Mouse (Mus musculus): ENCODE data around the gene Mmp17. TPM values are rescaled to one million over a fixed set of nuclear protein-coding genes. Genes with fewer than 3 reads are reported as not detected.

Mmp17 gene
- polyA plus RNA-seq, 1 experiment = 3.2 TPM

- H3K36me3 ChIP-seq (ENCODE audit: control insufficient read depth, insufficient read depth, low read length) = peaks cover 56% of the 10 kb centered on the region
These were observed 15.4 kb upstream of the Mmp17 start for GRCm38 (mm10) chr5:129568596-129568995.

DNA sequence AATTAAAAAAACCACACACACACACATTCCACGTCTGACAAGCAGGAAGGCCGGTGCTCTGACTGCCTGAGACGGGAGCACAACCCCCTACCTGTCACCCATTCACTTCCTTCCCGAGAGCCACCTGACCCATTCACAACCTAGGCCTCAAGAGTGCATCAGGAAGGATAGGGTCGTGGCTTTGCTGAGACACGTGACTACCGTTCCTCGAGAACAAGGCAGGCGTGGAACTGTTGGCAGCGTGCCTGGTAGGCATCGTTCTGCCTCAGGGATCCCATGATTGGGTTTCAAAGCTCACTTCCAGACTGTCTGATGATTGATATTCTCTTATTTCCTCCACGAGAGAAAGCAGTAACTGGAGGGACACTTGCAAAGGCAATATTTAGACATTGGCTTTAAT, 5.8 kb upstream of the Mmp17 start:
- H3K4me3 ChIP-seq (ENCODE audit: extremely low read depth, insufficient read depth, insufficient read length) = no peak overlapping the region
- H3K27me3 ChIP-seq (ENCODE audit: control insufficient read depth, insufficient read depth, low read length) = peaks cover 5% of the 10 kb centered on the region; the same call in 1 of the 2 replicates
- H3K36me3 ChIP-seq (ENCODE audit: control insufficient read depth, insufficient read depth, low read length) = no peaks in the 10 kb centered on the region; the same call in 1 of the 2 replicates
- WGBS = 13% methylated on average over 12 of the region's 12 CpGs
- no peak overlapping the region for H3K27ac ChIP-seq (ENCODE audit: insufficient read depth, low read length)
- no peak for DNase-seq (ENCODE audit: low read depth in 1 of 2, low spot score in 2 of 2)
- no peaks in the 10 kb centered on the region for H3K4me1 ChIP-seq (ENCODE audit: control insufficient read depth, insufficient read depth, insufficient read length)
- no peak for TF ChIP-seq POLR2A (IDR thresholded peaks at IDR 0.05; ENCODE audit: low read depth, low read length)
- TF ChIP-seq CTCF (IDR thresholded peaks at IDR 0.05; ENCODE audit: extremely low read depth, insufficient read depth, insufficient read length, insufficient replicate concordance) = no peak

More at GRCm38 (mm10) chr5:129568596-129568995, 15.4 kb upstream of the Mmp17 start:
- no peaks in the 10 kb centered on the region for H3K4me1 ChIP-seq (ENCODE audit: control insufficient read depth, insufficient read depth, insufficient read length)
- no peak for DNase-seq (ENCODE audit: low read depth in 1 of 2, low spot score in 2 of 2)
- H3K4me3 ChIP-seq (ENCODE audit: extremely low read depth, insufficient read depth, insufficient read length) = no peak overlapping the region
- H3K27me3 ChIP-seq (ENCODE audit: control insufficient read depth, insufficient read depth, low read length) = no peaks in the 10 kb centered on the region
- H3K27ac ChIP-seq (ENCODE audit: insufficient read depth, low read length) = no peak overlapping the region
- WGBS = 97% methylated on average over 4 of the region's 4 CpGs
- TF ChIP-seq POLR2A (IDR thresholded peaks at IDR 0.05; ENCODE audit: low read depth, low read length) (no peak), CTCF (IDR thresholded peaks at IDR 0.05; ENCODE audit: extremely low read depth, insufficient read depth, insufficient read length, insufficient replicate concordance) (no peak)

GRCm38 (mm10) chr5:129580046-129580445, 3.9 kb upstream of the Mmp17 start:
- Histone ChIP-seq H3K27me3 (ENCODE audit: control insufficient read depth, insufficient read depth, low read length) (peaks cover 19% of the 10 kb centered on the region), H3K27ac (ENCODE audit: insufficient read depth, low read length) (no peak overlapping the region), H3K4me3 (ENCODE audit: extremely low read depth, insufficient read depth, insufficient read length) (no peak overlapping the region), H3K4me1 (ENCODE audit: control insufficient read depth, insufficient read depth, insufficient read length) (peaks cover 10% of the 10 kb centered on the region), H3K36me3 (ENCODE audit: control insufficient read depth, insufficient read depth, low read length) (no peaks in the 10 kb centered on the region)
- 20% methylated on average over 6 of the region's 6 CpGs for WGBS
- no peak for DNase-seq (ENCODE audit: low read depth in 1 of 2, low spot score in 2 of 2)
- TF ChIP-seq CTCF (IDR thresholded peaks at IDR 0.05; ENCODE audit: extremely low read depth, insufficient read depth, insufficient read length, insufficient replicate concordance) (no peak), POLR2A (IDR thresholded peaks at IDR 0.05; ENCODE audit: low read depth, low read length) (no peak)

- no peak overlapping the region for H3K4me3 ChIP-seq (ENCODE audit: extremely low read depth, insufficient read depth, insufficient read length)
- H3K36me3 ChIP-seq (ENCODE audit: control insufficient read depth, insufficient read depth, low read length) = no peaks in the 10 kb centered on the region
- no peak for DNase-seq (ENCODE audit: low read depth in 1 of 2, low spot score in 2 of 2)
- TF ChIP-seq POLR2A (IDR thresholded peaks at IDR 0.05; ENCODE audit: low read depth, low read length) = no peak
- no peak for TF ChIP-seq CTCF (IDR thresholded peaks at IDR 0.05; ENCODE audit: extremely low read depth, insufficient read depth, insufficient read length, insufficient replicate concordance)
- no peak overlapping the region for H3K27ac ChIP-seq (ENCODE audit: insufficient read depth, low read length)
- peaks cover 22% of the 10 kb centered on the region for H3K27me3 ChIP-seq (ENCODE audit: control insufficient read depth, insufficient read depth, low read length)
- peaks cover 10% of the 10 kb centered on the region for H3K4me1 ChIP-seq (ENCODE audit: control insufficient read depth, insufficient read depth, insufficient read length)
- WGBS = 79% methylated on average over 9 of the region's 9 CpGs
These were observed 3.4 kb upstream of the Mmp17 start for GRCm38 (mm10) chr5:129580572-129580971.

DNA sequence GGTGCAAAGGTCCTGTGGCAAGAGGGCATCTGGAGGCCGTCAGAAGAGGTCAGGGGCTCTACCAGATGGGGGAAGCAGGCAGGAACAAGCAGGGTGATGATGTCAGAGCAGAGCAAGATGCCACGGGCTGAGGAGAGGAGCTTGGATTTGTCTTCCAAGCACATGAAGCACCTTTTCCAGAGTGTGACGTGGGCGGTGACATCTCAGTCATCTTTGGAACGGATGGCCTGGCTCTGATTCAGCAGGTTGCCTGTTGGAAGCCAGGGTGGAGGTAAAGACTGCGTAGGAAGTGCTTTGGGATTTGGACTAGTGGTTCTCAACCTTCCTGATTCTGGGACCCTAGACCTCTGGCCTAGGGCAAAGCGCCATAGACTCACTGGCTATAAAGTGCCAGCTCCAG, 3.0 kb upstream of the Mmp17 start:
- TF ChIP-seq CTCF (IDR thresholded peaks at IDR 0.05; ENCODE audit: extremely low read depth, insufficient read depth, insufficient read length, insufficient replicate concordance) = no peak
- no peak for TF ChIP-seq POLR2A (IDR thresholded peaks at IDR 0.05; ENCODE audit: low read depth, low read length)
- H3K27ac ChIP-seq (ENCODE audit: insufficient read depth, low read length) = no peak overlapping the region
- H3K4me1 ChIP-seq (ENCODE audit: control insufficient read depth, insufficient read depth, insufficient read length) = peaks cover 10% of the 10 kb centered on the region
- DNase-seq (ENCODE audit: low read depth in 1 of 2, low spot score in 2 of 2) = no peak
- WGBS = 77% methylated on average over 7 of the region's 7 CpGs
- no peak overlapping the region for H3K4me3 ChIP-seq (ENCODE audit: extremely low read depth, insufficient read depth, insufficient read length)
- no peaks in the 10 kb centered on the region for H3K36me3 ChIP-seq (ENCODE audit: control insufficient read depth, insufficient read depth, low read length)
- H3K27me3 ChIP-seq (ENCODE audit: control insufficient read depth, insufficient read depth, low read length) = peaks cover 24% of the 10 kb centered on the region

DNA sequence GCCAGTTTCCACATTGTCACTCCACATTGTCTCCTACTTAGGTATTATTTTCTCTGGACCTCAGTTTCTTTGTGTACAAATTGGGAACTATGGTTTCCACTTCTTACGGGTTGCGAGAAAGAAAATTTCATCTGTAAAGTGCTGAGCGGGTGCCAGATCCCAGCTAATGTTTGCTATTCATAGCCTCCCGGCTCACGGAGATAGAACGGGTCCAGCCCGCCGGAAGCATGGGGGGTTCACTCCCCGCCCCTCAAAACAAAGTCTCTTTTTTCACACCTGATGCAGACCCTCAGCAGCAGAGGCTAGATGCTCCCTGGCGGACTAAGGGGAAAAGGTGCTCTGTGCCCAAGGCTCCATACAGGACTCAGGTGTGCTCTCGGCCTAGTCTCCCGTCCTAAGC, 638 bp upstream of the Mmp17 start:
- 7% methylated on average over 12 of the region's 12 CpGs for WGBS
- Histone ChIP-seq H3K4me3 (ENCODE audit: extremely low read depth, insufficient read depth, insufficient read length) (peak overlapping the region; percentile 90; the same call in 1 of the 2 replicates), H3K27ac (ENCODE audit: insufficient read depth, low read length) (no peak overlapping the region), H3K27me3 (ENCODE audit: control insufficient read depth, insufficient read depth, low read length) (peaks cover 29% of the 10 kb centered on the region), H3K36me3 (ENCODE audit: control insufficient read depth, insufficient read depth, low read length) (no peaks in the 10 kb centered on the region), H3K4me1 (ENCODE audit: control insufficient read depth, insufficient read depth, insufficient read length) (peaks cover 10% of the 10 kb centered on the region)
- TF ChIP-seq CTCF (IDR thresholded peaks at IDR 0.05; ENCODE audit: extremely low read depth, insufficient read depth, insufficient read length, insufficient replicate concordance) = no peak
- TF ChIP-seq POLR2A (IDR thresholded peaks at IDR 0.05; ENCODE audit: low read depth, low read length) = no peak
- no peak for DNase-seq (ENCODE audit: low read depth in 1 of 2, low spot score in 2 of 2)
